Mouse (Mus musculus) cerebellum, adult 9-11 months (tissue): ENCODE results near the gene Foxp1.
A peak's percentile ranks its signal among the peaks of the same experiment; 100 is the strongest.

Source experiments
- DNase-seq: peaks from one replicate; pipeline ENCODE4 v3.0.0; 2022

Gene Foxp1

GRCm38 (mm10) chr6:99435140-99435539, 87.4 kb downstream of the Foxp1 start:
- DNase-seq = no peak

- no peak for DNase-seq
Measured at GRCm38 (mm10) chr6:99433006-99433405, 89.5 kb downstream of the Foxp1 start.

- DNase-seq = no peak
Measured at GRCm38 (mm10) chr6:99431941-99432340, 90.6 kb downstream of the Foxp1 start.

- no peak for DNase-seq
Measured at GRCm38 (mm10) chr6:99430560-99430959, 92.0 kb downstream of the Foxp1 start.

GRCm38 (mm10) chr6:99429378-99430131, 93.0 kb downstream of the Foxp1 start:
- no peak for DNase-seq

- no peak for DNase-seq
Measured at GRCm38 (mm10) chr6:99428961-99429360, 93.6 kb downstream of the Foxp1 start.

- no peak for DNase-seq
Measured at GRCm38 (mm10) chr6:99427301-99427700, 95.2 kb downstream of the Foxp1 start.

GRCm38 (mm10) chr6:99425044-99425443, 97.5 kb downstream of the Foxp1 start:
- no peak for DNase-seq

- no peak for DNase-seq
Measured at GRCm38 (mm10) chr6:99420666-99421065, 101.9 kb downstream of the Foxp1 start.

GRCm38 (mm10) chr6:99412598-99412997, 109.9 kb downstream of the Foxp1 start:
- no peak for DNase-seq

- no peak for DNase-seq
Measured at GRCm38 (mm10) chr6:99409602-99410001, 112.9 kb downstream of the Foxp1 start.

GRCm38 (mm10) chr6:99408880-99409279, 113.6 kb downstream of the Foxp1 start:
- DNase-seq = no peak

- DNase-seq = no peak
Measured at GRCm38 (mm10) chr6:99403755-99404390, 118.6 kb downstream of the Foxp1 start.

GRCm38 (mm10) chr6:99402941-99403340, 119.6 kb downstream of the Foxp1 start:
- DNase-seq = no peak

GRCm38 (mm10) chr6:99402370-99402769, 120.2 kb downstream of the Foxp1 start:
- DNase-seq = no peak

- DNase-seq = no peak
Measured at GRCm38 (mm10) chr6:99401801-99402200, 120.7 kb downstream of the Foxp1 start.

GRCm38 (mm10) chr6:99401211-99401610, 121.3 kb downstream of the Foxp1 start:
- DNase-seq = no peak

- no peak for DNase-seq
Measured at GRCm38 (mm10) chr6:99395745-99396144, 126.8 kb downstream of the Foxp1 start.

- no peak for DNase-seq
Measured at GRCm38 (mm10) chr6:99394801-99395200, 127.7 kb downstream of the Foxp1 start.

- no peak for DNase-seq
Measured at GRCm38 (mm10) chr6:99392484-99392883, 130.0 kb downstream of the Foxp1 start.

- DNase-seq = no peak
Measured at GRCm38 (mm10) chr6:99388741-99389675, 133.5 kb downstream of the Foxp1 start.

- no peak for DNase-seq
Measured at GRCm38 (mm10) chr6:99388023-99388422, 134.5 kb downstream of the Foxp1 start.

- peak; percentile 38 for DNase-seq
Measured at GRCm38 (mm10) chr6:99385059-99385604, 137.4 kb downstream of the Foxp1 start.
